Mouse (Mus musculus): Measurements from ENCODE around the gene Lrrc75b.
A peak's percentile ranks its signal among the peaks of the same experiment; 100 is the strongest.

Lrrc75b gene

DNA sequence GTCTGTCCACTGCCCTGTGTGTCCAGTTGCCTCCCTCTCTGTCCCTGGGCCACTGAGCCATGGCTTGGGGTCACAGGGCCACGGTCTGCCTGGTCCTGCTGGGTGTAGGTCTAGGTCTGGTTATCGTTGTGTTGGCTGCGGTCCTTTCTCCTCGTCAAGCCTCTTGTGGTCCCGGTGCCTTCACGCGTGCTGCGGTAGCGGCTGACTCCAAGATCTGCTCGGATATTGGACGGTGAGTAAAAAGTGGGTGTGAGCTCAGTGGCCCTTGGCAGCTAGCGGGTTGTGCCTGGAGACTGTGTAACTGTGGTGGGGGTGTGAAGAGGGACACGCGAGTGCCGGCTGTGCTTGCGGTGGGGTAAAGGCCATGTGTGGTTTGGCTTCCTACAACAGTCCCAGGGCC is 29.5 kb upstream of the Lrrc75b start:
- Histone ChIP-seq H3K4me1 (replicated peaks; ENCODE audit: low read depth, low read length) (peaks cover 20% of the 10 kb centered on the region), H3K9me3 (ENCODE audit: low read length) (no peaks in the 10 kb centered on the region), H3K36me3 (ENCODE audit: insufficient read depth, low read length) (no peaks in the 10 kb centered on the region), H3K4me3 (replicated peaks; ENCODE audit: low read length) (no peak overlapping the region), H3K27me3 (ENCODE audit: insufficient read depth, low read length) (peaks cover 3% of the 10 kb centered on the region; the same call in 1 of the 2 replicates)
- TF ChIP-seq POU5F1 (IDR thresholded peaks at IDR 0.05; ENCODE audit: borderline replicate concordance, low read length) (no peak), NANOG (IDR thresholded peaks at IDR 0.05; ENCODE audit: borderline replicate concordance, low read length) (no peak), CTCF (conservative IDR thresholded peaks at IDR 0.05; ENCODE audit: low read length) (no peak)

DNA sequence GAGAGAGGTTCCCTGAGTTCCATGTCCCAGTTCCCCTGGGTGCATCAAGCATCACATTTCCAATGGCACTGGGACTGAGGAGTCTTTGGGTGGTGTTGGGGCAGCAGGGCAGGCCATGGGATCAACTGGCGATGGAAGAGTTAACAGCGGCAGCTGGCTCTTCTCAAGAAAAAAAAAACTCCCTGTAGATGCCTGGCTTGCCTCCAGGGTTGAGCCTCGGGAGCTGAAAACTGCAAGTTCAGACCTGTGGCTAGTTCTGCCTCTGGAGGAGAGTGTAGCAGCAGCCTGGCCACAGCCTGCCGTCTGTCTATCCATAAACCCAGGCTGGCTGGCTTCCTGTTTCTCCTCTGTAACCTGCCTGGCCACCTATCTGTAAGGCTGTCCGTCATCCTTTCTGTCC is 29.0 kb upstream of the Lrrc75b start, which contains the start of gene Ggt5:
Gene Ggt5, plus strand, starts transcription at position 212 of the 400 bp plus-strand sequence.
- Histone ChIP-seq H3K4me1 (replicated peaks; ENCODE audit: low read depth, low read length) (peaks cover 24% of the 10 kb centered on the region), H3K9me3 (ENCODE audit: low read length) (no peaks in the 10 kb centered on the region), H3K4me3 (replicated peaks; ENCODE audit: low read length) (no peak within 1 kb of the TSS), H3K27me3 (ENCODE audit: insufficient read depth, low read length) (peaks cover 3% of the 10 kb centered on the region; the same call in 1 of the 2 replicates), H3K36me3 (ENCODE audit: insufficient read depth, low read length) (no peaks in the 10 kb centered on the region)
- no peak for TF ChIP-seq CTCF (conservative IDR thresholded peaks at IDR 0.05; ENCODE audit: low read length)
- TF ChIP-seq NANOG (IDR thresholded peaks at IDR 0.05; ENCODE audit: borderline replicate concordance, low read length): no peak
- TF ChIP-seq POU5F1 (IDR thresholded peaks at IDR 0.05; ENCODE audit: borderline replicate concordance, low read length): no peak

DNA sequence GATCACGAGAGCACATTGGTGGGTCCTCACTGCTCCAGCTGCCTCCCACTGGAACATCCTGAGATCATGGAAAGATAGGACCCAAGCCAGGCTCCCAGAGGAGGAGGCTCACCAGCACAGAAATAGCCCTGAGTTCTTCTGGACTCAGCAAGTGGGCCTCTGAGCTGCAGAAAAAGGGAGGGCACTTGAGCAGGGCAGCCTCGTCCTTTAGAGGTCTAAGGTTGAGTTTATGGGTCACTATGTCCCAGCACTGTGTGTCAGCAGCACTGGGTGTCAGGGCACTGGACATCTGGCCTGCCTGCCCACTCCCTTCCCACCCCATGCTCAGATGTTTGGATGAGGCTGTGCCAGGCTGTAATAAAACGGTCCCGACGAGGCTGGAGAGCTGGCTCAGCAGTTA is 28.2 kb upstream of the Lrrc75b start:
- Histone ChIP-seq H3K4me3 (replicated peaks; ENCODE audit: low read length) (no peak overlapping the region), H3K4me1 (replicated peaks; ENCODE audit: low read depth, low read length) (peaks cover 24% of the 10 kb centered on the region), H3K9me3 (ENCODE audit: low read length) (no peaks in the 10 kb centered on the region), H3K36me3 (ENCODE audit: insufficient read depth, low read length) (no peaks in the 10 kb centered on the region), H3K27me3 (ENCODE audit: insufficient read depth, low read length) (peaks cover 3% of the 10 kb centered on the region; the same call in 1 of the 2 replicates)
- no peak for TF ChIP-seq NANOG (IDR thresholded peaks at IDR 0.05; ENCODE audit: borderline replicate concordance, low read length)
- no peak for TF ChIP-seq CTCF (conservative IDR thresholded peaks at IDR 0.05; ENCODE audit: low read length)
- TF ChIP-seq POU5F1 (IDR thresholded peaks at IDR 0.05; ENCODE audit: borderline replicate concordance, low read length): no peak

DNA sequence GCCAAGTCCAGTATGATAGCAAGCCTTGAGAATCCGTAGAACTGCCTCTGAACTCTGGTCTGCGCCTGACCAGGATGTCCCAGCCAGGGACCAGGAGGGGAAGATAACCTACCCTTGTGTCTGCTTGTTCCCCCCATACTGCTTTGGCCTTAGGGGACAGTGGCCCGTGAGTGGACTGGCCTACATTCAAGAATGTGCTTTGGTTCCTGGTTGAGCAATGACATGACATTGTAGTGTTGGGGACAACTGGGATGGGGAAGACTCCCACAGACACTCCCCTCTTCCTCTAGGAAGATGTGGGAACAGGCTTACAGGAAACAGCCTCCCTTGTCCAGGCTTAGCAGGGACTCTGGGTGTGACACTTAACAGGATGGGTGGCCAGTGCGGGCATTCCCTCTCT is 27.7 kb upstream of the Lrrc75b start:
- Histone ChIP-seq H3K4me3 (replicated peaks; ENCODE audit: low read length) (no peak overlapping the region), H3K4me1 (replicated peaks; ENCODE audit: low read depth, low read length) (peaks cover 24% of the 10 kb centered on the region), H3K9me3 (ENCODE audit: low read length) (no peaks in the 10 kb centered on the region), H3K36me3 (ENCODE audit: insufficient read depth, low read length) (no peaks in the 10 kb centered on the region), H3K27me3 (ENCODE audit: insufficient read depth, low read length) (peaks cover 3% of the 10 kb centered on the region; the same call in 1 of the 2 replicates)
- TF ChIP-seq POU5F1 (IDR thresholded peaks at IDR 0.05; ENCODE audit: borderline replicate concordance, low read length): no peak
- no peak for TF ChIP-seq CTCF (conservative IDR thresholded peaks at IDR 0.05; ENCODE audit: low read length)
- TF ChIP-seq NANOG (IDR thresholded peaks at IDR 0.05; ENCODE audit: borderline replicate concordance, low read length): no peak

DNA sequence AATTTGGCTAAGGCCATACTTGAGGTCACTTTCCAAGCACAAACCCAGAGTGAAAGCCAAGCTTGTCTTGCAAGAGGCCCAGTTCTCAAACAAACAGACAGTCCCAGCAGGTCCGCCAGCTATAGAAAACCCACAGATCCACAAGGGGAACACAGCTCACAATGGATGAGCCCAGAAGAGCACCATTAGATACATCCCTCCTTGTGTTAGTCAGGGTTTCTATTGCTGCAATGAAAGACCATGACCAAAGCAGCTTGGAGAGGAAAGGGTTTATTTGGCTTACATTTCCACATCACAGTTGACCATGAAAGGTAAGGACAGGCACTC is 26.4 kb upstream of the Lrrc75b start:
- TF ChIP-seq POU5F1 (IDR thresholded peaks at IDR 0.05; ENCODE audit: borderline replicate concordance, low read length): no peak
- TF ChIP-seq NANOG (IDR thresholded peaks at IDR 0.05; ENCODE audit: borderline replicate concordance, low read length): no peak
- TF ChIP-seq CTCF (conservative IDR thresholded peaks at IDR 0.05; ENCODE audit: low read length): no peak
- H3K27me3 ChIP-seq (ENCODE audit: insufficient read depth, low read length): peaks cover 3% of the 10 kb centered on the region; the same call in 1 of the 2 replicates
- no peak overlapping the region; the same call in 1 of the 2 replicates for H3K4me3 ChIP-seq (replicated peaks; ENCODE audit: low read length)
- H3K36me3 ChIP-seq (ENCODE audit: insufficient read depth, low read length): 0 out of 2 replicates have a peak, but pooled peaks cover 3% of the 10 kb centered on the region
- H3K4me1 ChIP-seq (replicated peaks; ENCODE audit: low read depth, low read length): peaks cover 24% of the 10 kb centered on the region
- no peaks in the 10 kb centered on the region for H3K9me3 ChIP-seq (ENCODE audit: low read length)

DNA sequence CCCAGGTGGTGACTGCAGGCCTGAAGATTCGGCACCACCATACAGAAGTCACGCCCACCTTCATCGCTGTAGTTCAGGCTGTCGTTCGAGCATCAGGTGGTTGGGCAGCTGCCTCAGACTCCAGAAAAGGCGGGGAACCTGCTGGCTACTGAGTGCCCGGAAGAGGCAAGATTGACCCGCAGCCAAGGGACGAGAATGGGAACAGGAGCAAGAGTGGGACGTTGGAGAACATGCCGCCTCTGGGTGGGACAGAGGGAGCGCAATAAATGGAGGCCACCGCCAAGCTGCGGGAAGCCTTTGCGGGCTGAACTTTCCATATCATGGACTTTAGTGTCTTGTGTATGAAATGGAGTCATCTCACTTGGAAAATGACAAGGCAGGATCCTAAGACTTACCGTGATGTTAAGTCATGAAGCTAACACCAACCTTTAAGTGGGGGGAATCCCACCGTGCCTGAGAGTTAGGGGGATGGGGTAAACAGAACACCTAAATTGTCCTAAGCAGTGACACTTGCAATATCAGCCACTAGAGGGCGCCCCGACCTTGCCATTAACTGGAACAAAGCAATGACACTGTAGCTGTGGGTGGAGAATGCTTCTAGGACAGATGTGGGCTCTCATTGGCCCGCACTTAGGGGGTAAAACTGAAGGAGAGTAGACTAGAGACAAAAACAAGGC is 25.9 kb upstream of the Lrrc75b start:
- 0 out of 2 replicates have a peak, but pooled peaks cover 8% of the 10 kb centered on the region for H3K36me3 ChIP-seq (ENCODE audit: insufficient read depth, low read length)
- peak overlapping the region; percentile 62 for H3K4me3 ChIP-seq (replicated peaks; ENCODE audit: low read length)
- H3K4me1 ChIP-seq (replicated peaks; ENCODE audit: low read depth, low read length): peaks cover 24% of the 10 kb centered on the region
- peaks cover 3% of the 10 kb centered on the region; the same call in 1 of the 2 replicates for H3K27me3 ChIP-seq (ENCODE audit: insufficient read depth, low read length)
- TF ChIP-seq NANOG (IDR thresholded peaks at IDR 0.05; ENCODE audit: borderline replicate concordance, low read length) (no peak), CTCF (conservative IDR thresholded peaks at IDR 0.05; ENCODE audit: low read length) (peak; percentile 90)
- H3K9me3 ChIP-seq (ENCODE audit: low read length): no peaks in the 10 kb centered on the region

DNA sequence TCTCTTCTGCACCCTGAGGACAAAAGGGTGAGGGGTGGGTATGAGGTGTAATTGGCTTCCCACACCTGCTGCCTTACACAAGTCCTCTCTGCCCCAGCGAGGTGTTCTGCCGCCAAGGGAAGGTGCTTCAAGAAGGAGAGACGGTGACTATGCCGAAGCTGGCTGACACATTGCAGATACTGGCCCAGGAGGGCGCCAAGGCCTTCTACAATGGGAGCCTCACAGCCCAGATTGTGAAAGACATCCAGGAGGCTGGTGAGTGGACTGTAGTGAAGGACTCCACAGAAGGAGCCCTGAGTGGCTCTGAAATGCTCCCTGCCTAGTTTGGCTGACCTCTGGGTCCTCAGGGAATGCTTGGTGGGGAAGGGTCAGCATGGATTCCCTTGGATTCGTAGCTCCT is 19.0 kb upstream of the Lrrc75b start:
- Histone ChIP-seq H3K9me3 (ENCODE audit: low read length) (no peaks in the 10 kb centered on the region), H3K4me1 (replicated peaks; ENCODE audit: low read depth, low read length) (no peaks in the 10 kb centered on the region), H3K36me3 (ENCODE audit: insufficient read depth, low read length) (0 out of 2 replicates have a peak, but pooled peaks cover 10% of the 10 kb centered on the region), H3K4me3 (replicated peaks; ENCODE audit: low read length) (no peak overlapping the region), H3K27me3 (ENCODE audit: insufficient read depth, low read length) (peaks cover 4% of the 10 kb centered on the region; the same call in 1 of the 2 replicates)
- no peak for TF ChIP-seq POU5F1 (IDR thresholded peaks at IDR 0.05; ENCODE audit: borderline replicate concordance, low read length)
- no peak for TF ChIP-seq CTCF (conservative IDR thresholded peaks at IDR 0.05; ENCODE audit: low read length)
- TF ChIP-seq NANOG (IDR thresholded peaks at IDR 0.05; ENCODE audit: borderline replicate concordance, low read length): no peak

DNA sequence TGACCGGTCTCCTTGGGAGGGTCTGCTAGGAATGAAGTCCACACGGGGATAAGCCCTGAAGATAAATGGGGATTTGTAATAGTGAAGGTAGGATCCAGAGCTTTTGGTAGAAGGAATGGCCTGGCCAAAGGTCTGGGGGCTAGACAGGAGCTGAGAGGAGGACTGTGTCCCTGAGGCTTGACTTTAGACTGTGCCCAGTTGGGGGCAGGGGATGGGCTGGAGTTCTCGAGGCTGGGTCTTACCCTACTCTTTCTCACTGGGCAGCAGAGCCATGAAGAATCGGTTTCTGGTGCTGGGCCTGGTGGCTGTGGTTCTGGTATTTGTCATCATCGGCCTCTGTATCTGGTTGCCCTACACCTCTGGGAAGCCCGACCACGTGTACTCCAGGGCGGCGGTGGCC is 13.8 kb upstream of the Lrrc75b start:
- TF ChIP-seq NANOG (IDR thresholded peaks at IDR 0.05; ENCODE audit: borderline replicate concordance, low read length) (no peak), CTCF (conservative IDR thresholded peaks at IDR 0.05; ENCODE audit: low read length) (no peak), POU5F1 (IDR thresholded peaks at IDR 0.05; ENCODE audit: borderline replicate concordance, low read length) (no peak)
- H3K9me3 ChIP-seq (ENCODE audit: low read length): no peaks in the 10 kb centered on the region
- peaks cover 38% of the 10 kb centered on the region for H3K4me1 ChIP-seq (replicated peaks; ENCODE audit: low read depth, low read length)
- H3K4me3 ChIP-seq (replicated peaks; ENCODE audit: low read length): no peak overlapping the region
- 0 out of 2 replicates have a peak, but pooled peaks cover 4% of the 10 kb centered on the region for H3K36me3 ChIP-seq (ENCODE audit: insufficient read depth, low read length)
- H3K27me3 ChIP-seq (ENCODE audit: insufficient read depth, low read length): peaks cover 12% of the 10 kb centered on the region
